In genomic region chr17:43822207-43822606, GRCm38 (mm10) we compare ENCODE assay signal across 20 mouse cellular contexts. TPM values are rescaled to one million over a fixed set of nuclear protein-coding genes. Genes with fewer than 3 reads are reported as not detected.
DNase-seq lines count a peak whose midpoint lies in the region; ATAC-seq lines count a peak whose summit lies in the region.
"Had no signal": no experiment of that assay in that cellular context is flagged by ENCODE, and none has a peak within 500 bp of the region (broad histone marks: within the 10 kb centered on the region; RNA-seq: fewer than 3 reads in every experiment).

No protein-coding gene starts in this region.

- no peaks in the 10 kb centered on the region for H3K27me3 ChIP-seq in forebrain, embryonic 15.5 days
- no peaks in the 10 kb centered on the region for H3K27me3 ChIP-seq in forebrain, embryonic 12.5 days
- H3K27me3 ChIP-seq in midbrain, embryonic 11.5 days (ENCODE audit: control insufficient read depth, insufficient read depth, low read length), result no peaks in the 10 kb centered on the region
- no peaks in the 10 kb centered on the region for H3K27me3 ChIP-seq in midbrain, embryonic 10.5 days (ENCODE audit: low read depth, poor library complexity, severe bottlenecking)
- H3K27me3 ChIP-seq in midbrain, embryonic 12.5 days, result no peaks in the 10 kb centered on the region
- no peaks in the 10 kb centered on the region for H3K27me3 ChIP-seq in neural tube, embryonic 14.5 days (ENCODE audit: control insufficient read depth, insufficient read depth, low read length)
- H3K27me3 ChIP-seq in intestine, embryonic 16.5 days (replicated peaks; ENCODE audit: control insufficient read depth, insufficient read depth, low read length), result no peaks in the 10 kb centered on the region
- H3K27me3 ChIP-seq: embryonic facial prominence, embryonic 12.5 days had no signal

- no peak overlapping the region for H3K27ac ChIP-seq in forebrain, embryonic 15.5 days (replicated peaks)
- no peak overlapping the region for H3K27ac ChIP-seq in forebrain, embryonic 12.5 days
- H3K27ac ChIP-seq in midbrain, embryonic 11.5 days (ENCODE audit: low read depth, low read length), result no peak overlapping the region
- H3K27ac ChIP-seq in midbrain, embryonic 10.5 days (replicated peaks), result no peak overlapping the region
- H3K27ac ChIP-seq in midbrain, embryonic 12.5 days (replicated peaks), result peak overlapping the region; percentile 50; the same call in 1 of the 2 replicates
- no peak overlapping the region for H3K27ac ChIP-seq in neural tube, embryonic 14.5 days (ENCODE audit: low read depth, low read length)
- H3K27ac ChIP-seq in intestine, embryonic 16.5 days (ENCODE audit: low read length), result no peak overlapping the region
- H3K27ac ChIP-seq: embryonic facial prominence, embryonic 12.5 days had no signal

- no peaks in the 10 kb centered on the region for H3K36me3 ChIP-seq in forebrain, embryonic 15.5 days
- no peaks in the 10 kb centered on the region for H3K36me3 ChIP-seq in forebrain, embryonic 12.5 days (replicated peaks)
- no peaks in the 10 kb centered on the region for H3K36me3 ChIP-seq in midbrain, embryonic 11.5 days (ENCODE audit: control insufficient read depth, insufficient read depth, low read length)
- no peaks in the 10 kb centered on the region for H3K36me3 ChIP-seq in midbrain, embryonic 10.5 days
- H3K36me3 ChIP-seq in midbrain, embryonic 12.5 days, result no peaks in the 10 kb centered on the region
- no peaks in the 10 kb centered on the region for H3K36me3 ChIP-seq in neural tube, embryonic 14.5 days (ENCODE audit: control insufficient read depth, insufficient read depth, low read length)
- no peaks in the 10 kb centered on the region for H3K36me3 ChIP-seq in intestine, embryonic 16.5 days (ENCODE audit: control insufficient read depth, insufficient read depth, low read length)
- H3K36me3 ChIP-seq: embryonic facial prominence, embryonic 12.5 days had no signal

- H3K4me1 ChIP-seq in forebrain, embryonic 15.5 days, result no peaks in the 10 kb centered on the region
- H3K4me1 ChIP-seq in forebrain, embryonic 12.5 days, result no peaks in the 10 kb centered on the region; the same call in 1 of the 2 replicates
- H3K4me1 ChIP-seq in midbrain, embryonic 11.5 days (ENCODE audit: control insufficient read depth, insufficient read depth, low read length), result no peaks in the 10 kb centered on the region
- H3K4me1 ChIP-seq in midbrain, embryonic 10.5 days, result peaks cover 11% of the 10 kb centered on the region; the same call in 1 of the 2 replicates
- no peaks in the 10 kb centered on the region for H3K4me1 ChIP-seq in midbrain, embryonic 12.5 days
- no peaks in the 10 kb centered on the region for H3K4me1 ChIP-seq in neural tube, embryonic 14.5 days (ENCODE audit: control insufficient read depth, insufficient read depth, low read length)
- H3K4me1 ChIP-seq in intestine, embryonic 16.5 days (ENCODE audit: control insufficient read depth, insufficient read depth, low read length), result no peaks in the 10 kb centered on the region
- H3K4me1 ChIP-seq: embryonic facial prominence, embryonic 12.5 days had no signal

- peak; percentile 53; the same call in 1 of the 2 replicates for ATAC-seq in forebrain, embryonic 15.5 days (replicated peaks)
- ATAC-seq in forebrain, embryonic 12.5 days (ENCODE audit: low FRiP score), result no peak
- peak; percentile 48; the same call in 1 of the 2 replicates for ATAC-seq in midbrain, embryonic 11.5 days (ENCODE audit: low FRiP score)
- 0 out of 2 replicates have a peak, but pooled peaks have one; percentile 19 for ATAC-seq in midbrain, embryonic 12.5 days (ENCODE audit: low FRiP score, low read depth)
- peak; percentile 74; the same call in 1 of the 2 replicates for ATAC-seq in neural tube, embryonic 14.5 days (ENCODE audit: low read depth)
- ATAC-seq in intestine, embryonic 16.5 days, result no peak
- ATAC-seq: CD4-positive, CD25-positive, alpha-beta regulatory T cell, adult 4 months; intestine, postnatal 0 days had no signal

- DNase-seq in midbrain, embryonic 11.5 days (ENCODE audit: low spot score, missing footprints), result no peak
- no peak for DNase-seq in midbrain, embryonic 10.5 days (ENCODE audit: low spot score)
- DNase-seq in yolk sac, embryonic 10.5 days (ENCODE audit: low spot score), result no peak
- DNase-seq: adrenal gland, postnatal 36 days; cerebellum, adult 11-12 months; cerebellum, postnatal 14 days; gastrocnemius, postnatal 36 days; kidney, postnatal 36 days; layer of hippocampus, postnatal 36 days; lung, postnatal 4 days; retina, postnatal 1 day; thymus, postnatal 14 days had no signal

- no peak overlapping the region for H3K9ac ChIP-seq in forebrain, embryonic 15.5 days (replicated peaks)
- no peak overlapping the region for H3K9ac ChIP-seq in forebrain, embryonic 12.5 days
- no peak overlapping the region for H3K9ac ChIP-seq in midbrain, embryonic 11.5 days (ENCODE audit: low read length)
- H3K9ac ChIP-seq in midbrain, embryonic 12.5 days (replicated peaks), result no peak overlapping the region
- H3K9ac ChIP-seq in neural tube, embryonic 14.5 days (replicated peaks; ENCODE audit: low read depth, low read length), result no peak overlapping the region
- H3K9ac ChIP-seq in intestine, embryonic 16.5 days (ENCODE audit: low read depth, low read length), result no peak overlapping the region
- H3K9ac ChIP-seq: embryonic facial prominence, embryonic 12.5 days had no signal

- H3K9me3 ChIP-seq in forebrain, embryonic 15.5 days, result no peaks in the 10 kb centered on the region
- H3K9me3 ChIP-seq in forebrain, embryonic 12.5 days, result no peaks in the 10 kb centered on the region
- no peaks in the 10 kb centered on the region for H3K9me3 ChIP-seq in midbrain, embryonic 11.5 days (ENCODE audit: control insufficient read depth, low read length)
- no peaks in the 10 kb centered on the region for H3K9me3 ChIP-seq in midbrain, embryonic 10.5 days (replicated peaks)
- no peaks in the 10 kb centered on the region for H3K9me3 ChIP-seq in midbrain, embryonic 12.5 days
- no peaks in the 10 kb centered on the region for H3K9me3 ChIP-seq in neural tube, embryonic 14.5 days (ENCODE audit: control insufficient read depth, low read length)
- H3K9me3 ChIP-seq in intestine, embryonic 16.5 days (ENCODE audit: control insufficient read depth, low read length), result no peaks in the 10 kb centered on the region
- H3K9me3 ChIP-seq: embryonic facial prominence, embryonic 12.5 days had no signal

- 58% methylated on average over 6 of the region's 6 CpGs for WGBS in forebrain, embryonic 15.5 days
- WGBS in forebrain, embryonic 12.5 days, result 72% methylated on average over 6 of the region's 6 CpGs
- WGBS in midbrain, embryonic 11.5 days, result 75% methylated on average over 6 of the region's 6 CpGs
- 79% methylated on average over 6 of the region's 6 CpGs for WGBS in midbrain, embryonic 10.5 days
- WGBS in midbrain, embryonic 12.5 days, result 67% methylated on average over 6 of the region's 6 CpGs
- 66% methylated on average over 6 of the region's 6 CpGs for WGBS in neural tube, embryonic 14.5 days
- 60% methylated on average over 6 of the region's 6 CpGs for WGBS in intestine, embryonic 16.5 days

- no peak overlapping the region for H3K4me2 ChIP-seq in forebrain, embryonic 15.5 days (replicated peaks)
- no peak overlapping the region for H3K4me2 ChIP-seq in forebrain, embryonic 12.5 days
- no peak overlapping the region for H3K4me2 ChIP-seq in midbrain, embryonic 11.5 days
- H3K4me2 ChIP-seq in midbrain, embryonic 12.5 days (replicated peaks), result no peak overlapping the region
- H3K4me2 ChIP-seq in neural tube, embryonic 14.5 days (ENCODE audit: low read depth, low read length), result no peak overlapping the region
- H3K4me2 ChIP-seq in intestine, embryonic 16.5 days (ENCODE audit: low read depth, low read length), result no peak overlapping the region
- H3K4me2 ChIP-seq: embryonic facial prominence, embryonic 12.5 days had no signal

- no peak overlapping the region for H3K4me3 ChIP-seq in forebrain, embryonic 15.5 days
- H3K4me3 ChIP-seq in forebrain, embryonic 12.5 days (replicated peaks), result no peak overlapping the region
- H3K4me3 ChIP-seq in midbrain, embryonic 11.5 days (ENCODE audit: low read depth, low read length), result no peak overlapping the region
- no peak overlapping the region for H3K4me3 ChIP-seq in midbrain, embryonic 10.5 days
- no peak overlapping the region for H3K4me3 ChIP-seq in midbrain, embryonic 12.5 days
- H3K4me3 ChIP-seq in neural tube, embryonic 14.5 days (ENCODE audit: low read depth, low read length), result no peak overlapping the region
- H3K4me3 ChIP-seq in intestine, embryonic 16.5 days (ENCODE audit: low read length), result no peak overlapping the region
- H3K4me3 ChIP-seq: embryonic facial prominence, embryonic 12.5 days had no signal

RNA-seq across cellular contexts. Expression of gene Rcan2, which starts 21.1 kb away (rescaled TPM):
- polyA plus RNA-seq in forebrain, embryonic 15.5 days (2015; fragmentation: Nextera tagmentation; extraction: Ambion mirVana), result 30.1 and 31.0 TPM in 2 replicates
- 25.5 and 26.6 TPM in 2 replicates for polyA plus RNA-seq in forebrain, embryonic 12.5 days (2016; fragmentation: Nextera tagmentation; extraction: Ambion mirVana)
- 9.0 and 12.0 TPM in 2 replicates for polyA plus RNA-seq in midbrain, embryonic 11.5 days (2014; fragmentation: Nextera tagmentation; extraction: Ambion mirVana)
- 5.6 and 10.9 TPM in 2 replicates for polyA plus RNA-seq in midbrain, embryonic 10.5 days (2016; fragmentation: Nextera tagmentation; extraction: Ambion mirVana)
- polyA plus RNA-seq in midbrain, embryonic 12.5 days (2016; fragmentation: Nextera tagmentation; extraction: Ambion mirVana), result 22.4 and 29.0 TPM in 2 replicates
- polyA plus RNA-seq in neural tube, embryonic 14.5 days (2014; fragmentation: Nextera tagmentation; extraction: Ambion mirVana), result 126 and 130 TPM in 2 replicates
- polyA plus RNA-seq in intestine, embryonic 16.5 days (2015; fragmentation: Nextera tagmentation; extraction: Ambion mirVana), result 4.5 and 4.9 TPM in 2 replicates
- polyA plus RNA-seq: CD4-positive, CD25-positive, alpha-beta regulatory T cell, adult 4 months had no signal

Comparison
In these comparisons a context has a peak if more than half of its experiments do, and no peak if none do; other contexts are left out.
1. ATAC-seq: peak in forebrain, embryonic 15.5 days (single experiment), midbrain, embryonic 11.5 days (single experiment), midbrain, embryonic 12.5 days (single experiment) and neural tube, embryonic 14.5 days (single experiment); none in forebrain, embryonic 12.5 days (single experiment) and intestine, embryonic 16.5 days (single experiment).